Mouse (Mus musculus) MEL (cell line): ENCODE results near the gene Tmem44. TPM values are rescaled to one million over a fixed set of nuclear protein-coding genes. Genes with fewer than 3 reads are reported as not detected.
"Not testable (repeated sequence)": the region's sequence is repeated elsewhere in the genome, so short reads cannot be mapped to it uniquely, and the experiment has no call there.

Experiments used
- DNase-seq: peaks from one replicate; pipeline ENCODE4 v3.0.0; 2011; ENCODE audit warnings: low read depth, low spot score
- H3K27ac ChIP-seq: 2 replicates; pipeline ENCODE4 v1.5.1; 2012; ENCODE audit warnings: low read depth, mild to moderate bottlenecking, control low read depth, low read length, moderate library complexity; ENCODE audit not compliant: control insufficient read depth
- H3K27me3 ChIP-seq, 2 experiments: fragments of 150-350 bp in 1 of 2; sonication (generic) in 1 of 2; 2 replicates each; pipeline ENCODE4 v1.6.1; 2012; ENCODE audit warnings: low read length in 2 of 2, mild to moderate bottlenecking in 2 of 2, improper control_type of control experiment in 1 of 2, moderate library complexity in 1 of 2; ENCODE audit not compliant: insufficient read depth in 2 of 2, control insufficient read depth in 1 of 2
- H3K36me3 ChIP-seq, 2 experiments: 2 replicates each; pipeline ENCODE4 v1.6.1; 2012 to 2014; ENCODE audit warnings: low read length in 2 of 2, improper control_type of control experiment in 1 of 2, inconsistent platforms in 1 of 2, mild to moderate bottlenecking in 1 of 2; ENCODE audit not compliant: insufficient read depth in 2 of 2, control insufficient read depth in 1 of 2
- H3K4me1 ChIP-seq, 2 experiments: fragments of 150-350 bp in 1 of 2; sonication (generic) in 1 of 2; 2 replicates each; pipeline ENCODE4 v1.6.1; 2012; ENCODE audit warnings: low read length in 2 of 2, improper control_type of control experiment in 1 of 2, mild to moderate bottlenecking in 1 of 2; ENCODE audit not compliant: insufficient read depth in 2 of 2, control insufficient read depth in 1 of 2
- H3K4me3 ChIP-seq, 2 experiments: fragments of 150-350 bp in 1 of 2; sonication (generic) in 1 of 2; 2 replicates each; pipeline ENCODE4 v1.5.1; 2012; ENCODE audit warnings: low read depth in 2 of 2, low read length in 2 of 2, mild to moderate bottlenecking in 2 of 2, moderate library complexity in 2 of 2, control low read depth in 1 of 2, improper control_type of control experiment in 1 of 2; ENCODE audit not compliant: control insufficient read depth in 1 of 2, insufficient read depth in 1 of 2
- H3K79me2 ChIP-seq: 2 replicates; pipeline ENCODE4 v1.6.1; 2012; ENCODE audit warnings: mild to moderate bottlenecking, low read length, moderate library complexity; ENCODE audit not compliant: control insufficient read depth, poor library complexity, insufficient read depth
- H3K9ac ChIP-seq: 2 replicates; pipeline ENCODE4 v1.6.1; 2012; ENCODE audit warnings: low read depth, mild to moderate bottlenecking, control low read depth, low read length, moderate library complexity; ENCODE audit not compliant: control insufficient read depth, poor library complexity, severe bottlenecking
- H3K9me3 ChIP-seq: fragments of 150-350 bp; sonication (generic); replicated peaks from 2 replicates; pipeline ENCODE4 v1.6.1; 2012; ENCODE audit warnings: mild to moderate bottlenecking, low read length, improper control_type of control experiment, moderate library complexity; ENCODE audit not compliant: insufficient read depth
- ELF1 ChIP-seq: IDR thresholded peaks from 2 replicates; pipeline ENCODE4 v1.6.1; 2014; ENCODE audit warnings: low read depth, mild to moderate bottlenecking, inconsistent platforms, low read length, improper control_type of control experiment, moderate library complexity
- EP300 ChIP-seq, 2 experiments: IDR thresholded peaks; 2 replicates each; pipeline ENCODE4 v1.6.1; 2011; ENCODE audit warnings: improper control_type of control experiment in 2 of 2, low read length in 2 of 2, low read depth in 1 of 2, mild to moderate bottlenecking in 1 of 2
- ETS1 ChIP-seq: IDR thresholded peaks from 2 replicates; pipeline ENCODE4 v1.6.1; 2012; ENCODE audit warnings: low read depth, mild to moderate bottlenecking, inconsistent platforms, low read length, improper control_type of control experiment, moderate library complexity
- GATA1 ChIP-seq: IDR thresholded peaks from 2 replicates; pipeline ENCODE4 v1.6.1; 2011; ENCODE audit warnings: low read depth, low read length, improper control_type of control experiment
- MAZ ChIP-seq: IDR thresholded peaks from 2 replicates; pipeline ENCODE4 v1.6.1; 2012; ENCODE audit warnings: low read depth, mild to moderate bottlenecking, inconsistent platforms, low read length, improper control_type of control experiment
- NELFE ChIP-seq: IDR thresholded peaks from 2 replicates; pipeline ENCODE4 v1.6.1; 2011; ENCODE audit warnings: low read depth, low read length, improper control_type of control experiment
- RCOR1 ChIP-seq: IDR thresholded peaks from 2 replicates; pipeline ENCODE4 v1.6.1; 2012; ENCODE audit warnings: low read depth, mild to moderate bottlenecking, inconsistent platforms, low read length, improper control_type of control experiment
- USF2 ChIP-seq, 2 experiments: IDR thresholded peaks; 2 replicates each; pipeline ENCODE4 v1.6.1; 2011 to 2012; ENCODE audit warnings: improper control_type of control experiment in 2 of 2, low read length in 2 of 2, borderline replicate concordance in 1 of 2, inconsistent platforms in 1 of 2, low read depth in 1 of 2, mild to moderate bottlenecking in 1 of 2; ENCODE audit not compliant: insufficient read depth in 1 of 2
- ZMIZ1 ChIP-seq: IDR thresholded peaks from 2 replicates; pipeline ENCODE4 v1.6.1; 2012; ENCODE audit warnings: low read depth, mild to moderate bottlenecking, inconsistent platforms, low read length, improper control_type of control experiment, moderate library complexity
- polyA plus RNA-seq, 2 experiments: library from polyadenylated mRNA; stranded (reverse) in 1 of 2; unstranded in 1 of 2; fragments of >175 nt in 1 of 2; fragments of >200 nt in 1 of 2; gene quantifications; 2 replicates each; pipeline versions ENCODE4 v1.2.1 to v1.2.4; 2012; ENCODE audit warnings: low replicate concordance in 2 of 2, low read depth in 1 of 2; ENCODE audit not compliant: insufficient read length in 2 of 2, insufficient read depth in 1 of 2, missing spikeins in 1 of 2
- total RNA-seq: library from RNA; depleted of rRNA; stranded (reverse); fragments of 300-350 nt; gene quantifications from 2 replicates; pipeline ENCODE4 v1.2.3, GENCODE M21; 2012; rRNA removed

Tmem44 gene
- total and polyA plus RNA-seq, 3 experiments = 0.50 to 1.4 TPM; not detected in 1

DNA sequence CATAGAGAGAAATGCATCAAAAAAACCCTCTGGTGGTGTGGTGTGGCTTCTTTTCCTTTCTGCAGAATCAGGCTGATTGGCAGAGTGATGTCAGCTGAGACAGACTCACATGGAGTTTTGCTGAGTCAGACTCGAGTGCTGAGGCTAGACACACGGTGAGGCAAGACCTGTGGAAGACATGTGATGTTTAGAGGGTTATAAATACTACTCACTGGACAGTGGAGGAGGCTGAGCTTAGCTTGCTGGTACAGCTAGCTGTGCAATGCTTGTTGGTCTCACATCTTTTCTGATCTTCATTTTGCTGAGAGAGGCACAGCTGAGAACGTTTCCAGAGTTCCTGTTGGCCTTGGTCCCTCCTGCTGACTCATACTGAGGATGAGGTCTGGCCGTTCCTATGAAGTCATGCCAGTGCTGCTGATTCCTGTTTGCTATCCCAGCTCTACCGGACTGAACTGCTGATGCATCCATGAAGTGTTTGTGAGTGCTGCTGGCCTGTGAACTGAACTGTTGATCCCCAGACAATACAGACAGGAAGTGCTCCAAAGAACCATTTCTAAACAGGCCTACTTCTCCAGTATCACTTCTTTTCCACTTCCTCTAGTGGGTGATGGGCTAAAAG, 84.9 kb downstream of the Tmem44 start:
- Histone ChIP-seq H3K4me3 (no peak overlapping the region), H3K79me2 (no peaks in the 10 kb centered on the region), H3K27ac (no peak overlapping the region), H3K36me3 (peaks cover 0 to 19% of the 10 kb centered on the region in 2 experiments; a peak in 2 of 4 replicates), H3K4me1 (peaks cover 6 to 23% of the 10 kb centered on the region in 2 experiments), H3K27me3 (no peaks in the 10 kb centered on the region), H3K9ac (no peak overlapping the region), H3K9me3 (no peaks in the 10 kb centered on the region)
- peak; percentile 38 for DNase-seq
- no peak for TF ChIP-seq NELFE
- TF ChIP-seq USF2 (IDR thresholded peaks at IDR 0.05; ENCODE audit: borderline replicate concordance in 1 of 2, insufficient read depth in 1 of 2, low read depth in 1 of 2, low read length in 2 of 2) = no peak
- no peak for TF ChIP-seq ELF1
- TF ChIP-seq ETS1 = peak; percentile 55
- no peak for TF ChIP-seq ZMIZ1
- no peak for TF ChIP-seq MAZ

DNA sequence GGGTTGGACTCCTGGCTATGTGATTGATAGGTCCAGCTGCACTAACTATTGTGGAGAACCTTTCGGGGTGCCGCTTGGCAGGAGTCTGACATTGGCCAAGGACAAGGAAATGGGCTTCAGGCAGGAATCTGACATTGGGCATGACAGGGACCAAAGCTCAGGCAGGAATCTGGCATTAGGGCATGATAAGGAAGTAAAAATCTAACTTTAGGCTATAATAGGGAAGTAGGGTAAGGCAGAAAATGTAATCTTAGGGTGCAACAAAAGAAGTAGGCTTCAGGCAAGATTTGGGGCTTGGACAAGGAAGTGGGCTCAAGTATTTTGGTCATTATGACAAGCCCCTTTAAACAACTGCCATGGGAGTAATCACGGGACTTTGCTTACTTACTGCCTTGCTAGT, 85.9 kb downstream of the Tmem44 start:
- TF ChIP-seq RCOR1 = peak; percentile 89
- peak; percentile 16; the same call in 1 of the 2 replicates for TF ChIP-seq GATA1
- TF ChIP-seq EP300 (IDR thresholded peaks at IDR 0.05; ENCODE audit: low read depth in 1 of 2, low read length in 2 of 2) = 0 out of 4 replicates have a peak, but pooled peaks of 1 of the 2 experiments have one; percentile 11
- H3K9me3 ChIP-seq, H3K9ac ChIP-seq, H3K79me2 ChIP-seq, H3K27ac ChIP-seq, H3K27me3 ChIP-seq, H3K4me3 ChIP-seq: not testable (repeated sequence)
- Histone ChIP-seq H3K4me1 (peaks cover 5 to 20% of the 10 kb centered on the region in 2 experiments), H3K36me3 (peaks cover 0 to 15% of the 10 kb centered on the region in 2 experiments; a peak in 2 of 4 replicates)
- peak; percentile 50 for DNase-seq

Other genes with a start within 250 kb of the Tmem44 start
- gene Gp5, start 240.1 kb downstream of the Tmem44 start, total RNA-seq = 49.0 and 59.2 TPM in 2 replicates
- 10 to 100 TPM in 1 of 2 experiments, not detected in 1; 63.1 TPM for gene Gp5, start 240.1 kb downstream of the Tmem44 start, polyA plus RNA-seq
- 120 and 145 TPM in 2 replicates for gene Atp13a3, start 144.9 kb downstream of the Tmem44 start, total RNA-seq
- 100 to 1,000 TPM in 1 of 2 experiments, 10 to 100 TPM in 1; 93.3 to 117 TPM for gene Atp13a3, start 144.9 kb downstream of the Tmem44 start, polyA plus RNA-seq
- gene Lsg1, start 36.8 kb upstream of the Tmem44 start, total RNA-seq = 55.2 and 58.8 TPM in 2 replicates
- gene Lsg1, start 36.8 kb upstream of the Tmem44 start, polyA plus RNA-seq = 10 to 100 TPM in 1 of 2 experiments, not detected in 1; 84.4 TPM
- 0.08 and 0.20 TPM in 2 replicates for gene Fam43a, start 48.9 kb upstream of the Tmem44 start, total RNA-seq
- gene Fam43a, start 48.9 kb upstream of the Tmem44 start, polyA plus RNA-seq = under 1 TPM in 1 of 2 experiments, not detected in 1; 0.68 TPM